Mouse (Mus musculus): ENCODE data around the gene Cfap36.

Gene Cfap36

DNA sequence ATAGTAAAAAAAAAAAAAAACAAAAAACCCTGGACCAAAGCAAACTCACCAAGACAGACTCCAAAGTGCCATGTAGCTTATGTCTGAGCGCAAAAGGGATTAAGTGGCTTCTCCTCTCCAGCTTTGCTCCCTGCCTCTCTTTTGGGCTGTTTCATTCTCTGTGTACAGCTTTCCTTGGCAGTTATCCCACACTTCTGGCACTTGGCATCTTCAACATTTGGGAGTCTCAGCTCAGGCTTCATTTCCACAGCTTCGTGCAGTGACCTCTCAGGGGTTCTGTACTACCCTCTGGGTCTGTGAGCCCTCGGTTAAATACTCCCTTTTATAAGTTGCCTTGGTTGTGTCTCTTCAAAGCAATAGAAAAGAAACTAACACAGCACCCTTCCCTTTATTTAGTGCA is 66.6 kb downstream of the Cfap36 start:
- no peak for DNase-seq (ENCODE audit: low spot score)

DNA sequence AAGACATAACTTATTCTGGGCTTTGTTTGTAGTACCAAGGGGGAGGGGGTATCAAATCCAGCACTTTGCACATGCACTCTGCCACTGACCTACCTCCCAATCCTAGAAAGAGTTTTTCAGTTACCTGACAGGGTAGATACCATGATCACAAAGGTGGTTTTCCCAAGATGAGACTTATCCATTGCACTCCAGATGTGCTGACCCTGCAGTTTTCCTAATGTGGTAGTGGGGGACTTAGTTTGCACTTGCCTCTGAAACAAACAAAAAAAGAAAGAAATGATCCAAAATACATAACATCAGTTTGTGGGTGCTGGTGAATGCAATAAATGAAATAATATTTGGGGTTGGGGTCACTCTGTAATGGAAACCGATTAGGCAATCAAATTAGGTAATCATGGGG is 67.9 kb downstream of the Cfap36 start:
- DNase-seq (ENCODE audit: low spot score), result no peak

DNA sequence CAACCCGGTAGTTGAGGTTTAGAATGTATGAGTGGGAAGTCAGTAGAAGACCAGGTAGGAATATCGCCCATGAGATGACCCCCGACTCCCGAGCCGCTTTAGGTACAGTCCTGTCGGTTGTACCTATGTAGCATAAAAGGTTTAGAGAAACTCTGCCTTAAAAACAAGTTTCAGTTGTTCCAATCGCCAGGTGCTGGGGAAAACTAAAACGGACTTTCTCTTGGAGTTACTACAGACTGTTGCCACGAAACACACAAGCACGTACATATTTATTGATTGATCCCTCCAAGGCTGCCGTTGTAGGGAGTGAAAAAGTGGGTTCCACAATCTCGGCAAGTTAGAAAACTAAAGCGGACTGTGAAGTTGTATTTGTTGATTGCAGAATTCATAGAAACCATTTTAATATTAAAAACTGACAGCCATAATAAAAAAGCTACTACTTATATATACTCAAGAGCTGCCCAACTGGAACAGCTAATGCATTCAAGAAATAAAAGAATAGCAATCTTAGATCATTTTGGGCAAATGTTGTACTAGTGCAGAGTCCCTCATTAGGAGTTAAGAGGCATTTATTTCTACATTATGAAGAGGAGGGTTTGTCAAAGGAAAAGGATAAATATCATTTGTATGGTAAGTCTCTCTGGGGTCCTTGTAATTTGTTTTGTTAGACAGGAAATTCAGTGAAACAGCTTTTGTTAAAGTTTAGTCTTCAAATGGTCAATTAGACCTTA is 73.3 kb downstream of the Cfap36 start:
- DNase-seq (ENCODE audit: low spot score), result no peak

DNA sequence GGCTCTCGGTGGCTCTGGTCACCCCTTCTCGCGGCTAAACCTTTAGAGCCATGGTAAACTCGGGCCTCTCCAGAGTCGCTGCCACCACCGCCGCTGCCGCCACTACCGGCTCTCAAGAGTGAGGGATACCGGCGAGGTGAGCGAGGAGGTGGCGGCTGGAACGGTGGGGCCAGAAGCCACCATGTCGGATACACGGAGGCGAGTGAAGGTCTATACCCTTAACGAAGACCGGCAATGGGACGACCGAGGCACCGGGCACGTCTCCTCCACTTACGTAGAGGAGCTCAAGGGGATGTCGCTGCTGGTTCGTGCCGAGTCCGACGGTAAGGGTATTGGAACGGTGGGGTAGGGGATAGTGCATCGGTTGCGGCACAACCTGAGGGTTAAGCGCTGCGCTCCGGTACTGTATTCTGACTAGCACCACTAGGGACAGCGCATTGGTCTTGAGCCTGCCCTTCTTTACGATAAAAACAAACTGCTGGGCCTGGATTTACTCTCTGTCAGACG is 74.0 kb downstream of the Cfap36 start:
- peak; percentile 46 for DNase-seq (ENCODE audit: low spot score)

DNA sequence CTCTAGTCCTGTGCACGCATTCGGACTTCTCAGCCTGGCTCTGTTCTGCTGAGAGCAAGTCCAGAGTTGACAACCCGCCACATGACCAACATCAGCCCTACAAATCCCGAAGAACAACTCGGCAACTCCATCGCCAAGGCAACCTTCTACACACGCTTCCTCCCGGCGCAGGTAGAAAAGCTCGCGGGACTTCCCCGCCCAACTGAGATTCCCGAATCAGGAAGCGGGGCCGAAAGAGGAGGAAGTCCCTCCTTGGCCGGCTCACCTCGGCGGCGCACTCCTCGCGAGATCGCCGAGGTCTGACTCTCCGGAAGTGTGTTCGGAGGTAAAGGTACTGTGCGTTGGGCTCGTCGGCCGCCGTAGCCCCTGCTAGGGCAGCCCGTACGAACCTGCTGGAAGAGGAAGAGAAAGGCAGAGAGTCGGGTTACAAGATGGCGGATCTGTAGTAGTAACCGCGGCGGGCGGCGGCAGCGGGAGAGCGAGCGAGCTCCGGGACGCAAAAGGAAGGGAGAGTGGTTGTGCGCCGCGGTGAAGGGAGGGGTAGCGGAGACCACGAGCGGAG is 74.6 kb downstream of the Cfap36 start, which contains the start of gene Ppp4r3b:
TSS of gene Ppp4r3b (plus strand) at position 328 of the 562 bp plus-strand sequence.
- DNase-seq (ENCODE audit: low spot score), result peak; percentile 87

DNA sequence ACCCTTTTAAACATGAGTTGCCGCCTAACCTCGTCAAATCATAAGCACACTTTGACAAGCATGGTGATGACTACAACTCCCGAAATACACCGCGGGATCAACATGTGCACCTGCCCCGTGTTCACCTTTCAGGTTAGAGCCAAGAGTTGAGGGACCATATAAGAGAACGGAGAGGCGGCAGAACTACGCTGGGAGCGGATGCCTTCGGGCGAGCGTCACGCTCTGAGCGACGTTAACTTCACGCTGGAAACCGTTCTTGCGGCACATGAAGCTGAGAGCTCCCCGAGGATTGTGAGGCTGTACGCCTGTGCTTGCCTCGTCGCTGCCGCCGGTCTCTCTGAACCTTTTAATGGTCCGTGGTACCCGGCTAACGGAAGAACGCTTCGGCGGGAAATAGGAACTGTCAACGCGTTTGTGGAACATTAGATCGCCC is 75.2 kb downstream of the Cfap36 start:
- DNase-seq (ENCODE audit: low spot score), result peak; percentile 3

Data from ovary, postnatal 10 days (tissue).